Mouse (Mus musculus): ENCODE results near the gene Tstd3.

DNA sequence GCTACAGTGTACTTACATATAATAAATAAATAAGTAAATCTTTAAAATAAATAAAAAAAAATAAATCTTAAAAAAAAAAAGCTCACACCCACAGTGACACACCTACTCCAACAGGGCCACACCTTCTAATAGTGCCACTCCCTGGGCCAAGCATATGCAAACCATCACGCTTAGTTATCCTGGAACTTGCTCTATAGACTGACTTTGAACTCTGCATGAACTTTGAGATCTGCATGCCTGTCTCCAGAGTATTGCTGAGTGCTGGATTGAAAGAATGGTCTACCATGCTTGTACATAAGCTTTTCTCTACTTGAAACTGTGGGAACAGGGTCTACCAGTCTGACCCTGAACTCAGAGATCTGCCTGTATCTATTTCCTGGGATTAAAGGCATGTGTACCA lies 4.1 kb upstream of the Tstd3 start:
- TF ChIP-seq CTCF (IDR thresholded peaks at IDR 0.05; ENCODE audit: borderline replicate concordance, extremely low read depth, insufficient read depth, insufficient read length) = no peak
- TF ChIP-seq POLR2A (IDR thresholded peaks at IDR 0.05; ENCODE audit: borderline replicate concordance, extremely low read depth, insufficient read depth, insufficient read length, poor library complexity, severe bottlenecking) = no peak
